Mouse (Mus musculus): ENCODE data around the gene Clip2.

DNA sequence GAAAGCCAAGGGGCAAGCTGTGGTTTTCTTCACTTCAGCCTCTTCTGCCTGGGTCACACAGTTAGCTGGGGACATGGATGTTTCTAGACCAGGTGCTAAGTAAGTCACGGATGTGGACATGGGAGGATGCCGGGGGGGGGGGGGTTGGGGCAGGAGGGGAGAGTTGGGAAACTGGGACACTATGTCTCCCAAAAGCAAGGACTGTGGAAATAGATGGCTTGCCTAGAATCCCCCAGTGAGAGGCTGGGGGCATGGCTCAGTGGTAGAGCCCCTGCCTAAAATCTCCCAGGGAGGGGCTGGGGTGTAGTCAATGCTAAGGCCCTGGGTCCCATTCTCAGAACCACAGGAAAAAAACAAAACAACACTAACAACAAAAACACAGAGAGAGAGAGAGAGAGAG, 61.0 kb downstream of the Clip2 start:
- TF ChIP-seq CTCF (IDR thresholded peaks at IDR 0.05; ENCODE audit: borderline replicate concordance, extremely low read depth, insufficient read depth, insufficient read length): no peak
- TF ChIP-seq POLR2A (IDR thresholded peaks at IDR 0.05; ENCODE audit: borderline replicate concordance, extremely low read depth, insufficient read depth, insufficient read length, poor library complexity, severe bottlenecking): no peak
